In the genomic region with DNA sequence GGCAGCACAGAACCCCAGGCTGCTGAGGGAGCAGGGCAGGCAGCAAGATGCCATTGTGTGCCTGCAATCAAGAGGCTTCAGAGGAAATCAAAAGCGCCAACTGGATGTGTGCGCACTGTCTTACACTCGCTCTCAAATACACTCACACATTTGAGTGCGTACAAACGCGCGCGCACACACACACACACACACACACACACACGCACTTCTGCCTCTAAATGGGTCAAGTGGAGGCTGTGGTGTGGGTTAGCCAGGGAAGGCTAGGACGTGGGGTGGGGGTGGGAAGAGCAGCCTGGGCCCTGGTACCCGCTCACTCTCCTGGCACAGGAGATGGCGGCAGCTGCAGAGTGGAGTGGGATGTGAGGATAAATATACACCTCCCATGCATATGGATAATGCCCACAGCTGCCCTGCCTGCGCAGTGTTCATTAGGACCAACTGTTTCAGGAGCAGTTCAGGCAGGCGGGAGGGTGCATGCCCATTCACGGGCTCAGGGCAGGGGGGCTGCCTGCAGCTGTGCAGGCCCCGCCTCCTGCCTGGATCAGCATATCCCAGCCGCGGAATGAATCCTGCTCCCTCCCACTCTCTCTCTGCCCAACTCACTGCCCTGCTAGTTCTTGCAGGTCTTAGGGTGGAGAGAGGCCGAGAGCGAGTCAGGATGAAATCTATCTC, we compare ENCODE assay signal across 8 mouse cellular contexts. TPM values are rescaled to one million over a fixed set of nuclear protein-coding genes. Genes with fewer than 3 reads are reported as not detected.
DNase-seq lines count a peak whose midpoint lies in the region; ATAC-seq lines count a peak whose summit lies in the region.

No protein-coding gene starts in this region.

- WGBS in embryonic facial prominence, embryonic 15.5 days = 4% methylated on average over 20 of the region's 20 CpGs

- H3K27ac ChIP-seq in embryonic facial prominence, embryonic 15.5 days (replicated peaks) = peak overlapping the region; percentile 86

- no peaks in the 10 kb centered on the region for H3K9me3 ChIP-seq in embryonic facial prominence, embryonic 15.5 days (replicated peaks)

- H3K4me2 ChIP-seq in embryonic facial prominence, embryonic 15.5 days (replicated peaks) = peak overlapping the region; percentile 54

- intact Hi-C loops in heart, postnatal 14 days (cut with DNase I) = loop anchor here (2.0 to 5.0 kb wide), 3 partner anchors 13 to 126 kb away; partner anchors contain the start of genes Actr1a and Sufu

- peaks cover 76% of the 10 kb centered on the region for H3K4me1 ChIP-seq in embryonic facial prominence, embryonic 15.5 days

- ATAC-seq in embryonic facial prominence, embryonic 15.5 days (ENCODE audit: insufficient number of reproducible peaks, low FRiP score, low TSS enrichment, low read depth) = peak; percentile 89

- peak; percentile 44 for DNase-seq in 416B (ENCODE audit: low read depth)
- peak; percentile 81 for DNase-seq in ZHBTc4 (ENCODE audit: low read depth, low spot score)
- peak; percentile 65 to 68 for DNase-seq in heart, postnatal 14 days
- peak; percentile 58 to 71 for DNase-seq in layer of hippocampus, postnatal 14 days (ENCODE audit: low spot score in 2 of 2)
- DNase-seq in lung, postnatal 10 days = peak; percentile 86
- peak; percentile 59 for DNase-seq in right cerebral cortex, postnatal 4 days
- no peak for DNase-seq in spleen, adult 18-20 months

- H3K9ac ChIP-seq in embryonic facial prominence, embryonic 15.5 days = no peak overlapping the region; the same call in 1 of the 2 replicates

- no peaks in the 10 kb centered on the region for H3K27me3 ChIP-seq in embryonic facial prominence, embryonic 15.5 days

- no peaks in the 10 kb centered on the region for H3K36me3 ChIP-seq in embryonic facial prominence, embryonic 15.5 days

- peak overlapping the region; percentile 29 for H3K4me3 ChIP-seq in embryonic facial prominence, embryonic 15.5 days (replicated peaks)

RNA-seq across cellular contexts. Expression of gene Trim8, which starts 22.1 kb away (rescaled TPM):
- 20.7 and 21.7 TPM in 2 replicates for polyA plus RNA-seq in embryonic facial prominence, embryonic 15.5 days (2015; fragmentation: Nextera tagmentation; extraction: Ambion mirVana)
- total RNA-seq in heart, postnatal 14 days (2021) = 10 to 100 TPM; 47.6 to 50.0 TPM
- total RNA-seq in layer of hippocampus, postnatal 14 days (2021) = 100 to 1,000 TPM in 1 of 2 experiments, 10 to 100 TPM in 1; 98.9 to 110 TPM

RNA-seq across cellular contexts. Expression of gene Arl3, which starts 49.4 kb away (rescaled TPM):
- polyA plus RNA-seq in embryonic facial prominence, embryonic 15.5 days (2015; fragmentation: Nextera tagmentation; extraction: Ambion mirVana) = 149 TPM in 2 replicates
- 10 to 100 TPM; 29.7 to 30.0 TPM for total RNA-seq in heart, postnatal 14 days (2021)
- total RNA-seq in layer of hippocampus, postnatal 14 days (2021) = 100 to 1,000 TPM; 111 to 121 TPM

RNA-seq across cellular contexts. Expression of gene Sfxn2, which starts 49.5 kb away (rescaled TPM):
- polyA plus RNA-seq in embryonic facial prominence, embryonic 15.5 days (2015; fragmentation: Nextera tagmentation; extraction: Ambion mirVana) = 21.8 and 21.9 TPM in 2 replicates
- 1 to 10 TPM; 4.1 to 5.3 TPM for total RNA-seq in heart, postnatal 14 days (2021)
- total RNA-seq in layer of hippocampus, postnatal 14 days (2021) = 1 to 10 TPM; 8.2 to 8.3 TPM

Comparison
In these comparisons a context has a peak if more than half of its experiments do, and no peak if none do; other contexts are left out.
1. DNase-seq: peak in 416B (single experiment), ZHBTc4 (single experiment), heart, postnatal 14 days (2 of 2), layer of hippocampus, postnatal 14 days (2 of 2), lung, postnatal 10 days (single experiment) and right cerebral cortex, postnatal 4 days (single experiment); none in spleen, adult 18-20 months (0 of 2).